Mouse (Mus musculus) lung, embryonic 16.5 days (tissue): ENCODE measurements at regions not wholly inside any gene's neighbourhood (a gene's known extent, or its start where the extent isn't known, plus 50 kb on each side); places are given as distances from the start of the nearest gene placed in this dataset.
A peak's percentile ranks its signal among the peaks of the same experiment; 100 is the strongest.

Source experiments
- ATAC-seq: fragments of 200-750 bp; cut with Nextera tagmentation; 2 replicates; pipeline ENCODE4 v1.8.0; 2017; ENCODE audit warnings: low read depth, mild to moderate bottlenecking, moderate library complexity
- H3K27ac ChIP-seq: fragments of 300-500 bp; sonication (generic); 2 replicates; pipeline ENCODE4 v1.5.1; 2014; ENCODE audit warnings: mild to moderate bottlenecking, control low read depth, low read length
- H3K27me3 ChIP-seq: fragments of 300-500 bp; sonication (generic); 2 replicates; pipeline ENCODE4 v1.6.1; 2014; ENCODE audit warnings: low read depth, low read length, mixed read lengths; ENCODE audit not compliant: control insufficient read depth, insufficient read depth
- H3K36me3 ChIP-seq: fragments of 300-500 bp; sonication (generic); 2 replicates; pipeline ENCODE4 v1.6.1; 2014; ENCODE audit warnings: low read length; ENCODE audit not compliant: control insufficient read depth, insufficient read depth
- H3K4me1 ChIP-seq: fragments of 300-500 bp; sonication (generic); replicated peaks from 2 replicates; pipeline ENCODE4 v1.6.1; 2014; ENCODE audit warnings: low read length, mixed read lengths; ENCODE audit not compliant: control insufficient read depth, insufficient read depth
- H3K4me2 ChIP-seq: fragments of 300-500 bp; sonication (generic); 2 replicates; pipeline ENCODE4 v1.6.1; 2014; ENCODE audit warnings: low read depth, low read length, control low read depth
- H3K4me3 ChIP-seq: fragments of 300-500 bp; sonication (generic); 2 replicates; pipeline ENCODE4 v1.5.1; 2014; ENCODE audit warnings: mild to moderate bottlenecking, low read length, control low read depth
- H3K9ac ChIP-seq: fragments of 300-500 bp; sonication (generic); 2 replicates; pipeline ENCODE4 v1.6.1; 2014; ENCODE audit warnings: low read length, control low read depth
- H3K9me3 ChIP-seq: fragments of 300-500 bp; sonication (generic); 2 replicates; pipeline ENCODE4 v1.6.1; 2016; ENCODE audit warnings: low read length; ENCODE audit not compliant: control insufficient read depth
- WGBS: fragments of 180-500 bp; shearing (Covaris S2); extraction: QIAGEN DNeasy Blood & Tissue Kit; methylation state at CpG from one replicate; pipeline ENCODE4 v1.1.7; 2014; 5-methylcytosine and 5-hydroxymethylcytosine counted together

- Histone ChIP-seq H3K27ac (no peak overlapping the region), H3K4me3 (no peak overlapping the region), H3K9me3 (no peaks in the 10 kb centered on the region), H3K9ac (no peak overlapping the region), H3K4me1 (no peaks in the 10 kb centered on the region; the same call in 1 of the 2 replicates), H3K4me2 (no peak overlapping the region), H3K36me3 (no peaks in the 10 kb centered on the region), H3K27me3 (no peaks in the 10 kb centered on the region)
- 77% methylated on average over 4 of the region's 4 CpGs for WGBS
- no peak for ATAC-seq
Observed at GRCm38 (mm10) chrX:11747386-11748121, 412.6 kb downstream of the Bcor start.

- Histone ChIP-seq H3K4me3 (no peak overlapping the region), H3K27me3 (no peaks in the 10 kb centered on the region), H3K4me2 (no peak overlapping the region), H3K9me3 (no peaks in the 10 kb centered on the region), H3K4me1 (peaks cover 5% of the 10 kb centered on the region), H3K27ac (no peak overlapping the region), H3K9ac (no peak overlapping the region), H3K36me3 (no peaks in the 10 kb centered on the region)
- WGBS, result 47% methylated on average over 4 of the region's 4 CpGs
- no peak for ATAC-seq
Observed at GRCm38 (mm10) chrX:11748278-11748677, 411.9 kb downstream of the Bcor start.

- ATAC-seq, result peak; percentile 28; the same call in 1 of the 2 replicates
- Histone ChIP-seq H3K9ac (no peak overlapping the region), H3K4me3 (no peak overlapping the region), H3K27ac (no peak overlapping the region), H3K4me2 (no peak overlapping the region), H3K4me1 (peaks cover 8% of the 10 kb centered on the region), H3K27me3 (no peaks in the 10 kb centered on the region), H3K9me3 (no peaks in the 10 kb centered on the region), H3K36me3 (no peaks in the 10 kb centered on the region)
- 58% methylated on average over 5 of the region's 5 CpGs for WGBS
Observed at GRCm38 (mm10) chrX:11752513-11752912, 407.6 kb downstream of the Bcor start.

GRCm38 (mm10) chrX:11752973-11753590, 407.1 kb downstream of the Bcor start:
- Histone ChIP-seq H3K9me3 (no peaks in the 10 kb centered on the region), H3K27me3 (no peaks in the 10 kb centered on the region), H3K4me1 (peaks cover 8% of the 10 kb centered on the region), H3K9ac (no peak overlapping the region), H3K4me2 (no peak overlapping the region), H3K36me3 (no peaks in the 10 kb centered on the region), H3K27ac (peak overlapping the region; percentile 17; the same call in 1 of the 2 replicates), H3K4me3 (no peak overlapping the region)
- peak; percentile 17; the same call in 1 of the 2 replicates for ATAC-seq
- 14% methylated on average over 13 of the region's 13 CpGs for WGBS

GRCm38 (mm10) chrX:11755046-11755445, 405.1 kb downstream of the Bcor start:
- H3K4me2 ChIP-seq, result no peak overlapping the region
- WGBS, result 91% methylated on average over 2 of the region's 2 CpGs
- no peaks in the 10 kb centered on the region for H3K27me3 ChIP-seq
- no peaks in the 10 kb centered on the region for H3K9me3 ChIP-seq
- H3K9ac ChIP-seq, result no peak overlapping the region
- no peak overlapping the region for H3K4me3 ChIP-seq
- H3K4me1 ChIP-seq, result peaks cover 8% of the 10 kb centered on the region
- H3K27ac ChIP-seq, result no peak overlapping the region
- no peaks in the 10 kb centered on the region for H3K36me3 ChIP-seq
- no peak for ATAC-seq

- H3K27ac ChIP-seq, result no peak overlapping the region
- H3K36me3 ChIP-seq, result no peaks in the 10 kb centered on the region
- H3K4me3 ChIP-seq, result no peak overlapping the region
- WGBS, result 51% methylated on average over 17 of the region's 17 CpGs
- H3K4me2 ChIP-seq, result no peak overlapping the region
- no peaks in the 10 kb centered on the region for H3K9me3 ChIP-seq
- no peaks in the 10 kb centered on the region for H3K4me1 ChIP-seq
- no peaks in the 10 kb centered on the region for H3K27me3 ChIP-seq
- no peak overlapping the region for H3K9ac ChIP-seq
- ATAC-seq, result no peak
Observed at GRCm38 (mm10) chrX:11763351-11764082, 396.6 kb downstream of the Bcor start.

- H3K27ac ChIP-seq, result no peak overlapping the region
- WGBS, result 62% methylated on average over 6 of the region's 6 CpGs
- H3K27me3 ChIP-seq, result no peaks in the 10 kb centered on the region
- no peak overlapping the region for H3K4me3 ChIP-seq
- H3K4me2 ChIP-seq, result no peak overlapping the region
- no peak overlapping the region for H3K9ac ChIP-seq
- H3K36me3 ChIP-seq, result no peaks in the 10 kb centered on the region
- no peaks in the 10 kb centered on the region for H3K4me1 ChIP-seq
- H3K9me3 ChIP-seq, result no peaks in the 10 kb centered on the region
- ATAC-seq, result no peak
Observed at GRCm38 (mm10) chrX:11776236-11776899, 383.8 kb downstream of the Bcor start.

GRCm38 (mm10) chrX:11795010-11795409, 365.1 kb downstream of the Bcor start:
- 54% methylated on average over 6 of the region's 6 CpGs for WGBS
- no peaks in the 10 kb centered on the region for H3K36me3 ChIP-seq
- no peaks in the 10 kb centered on the region; the same call in 1 of the 2 replicates for H3K27me3 ChIP-seq
- H3K4me2 ChIP-seq, result no peak overlapping the region
- peaks cover 5% of the 10 kb centered on the region; the same call in 1 of the 2 replicates for H3K4me1 ChIP-seq
- H3K9ac ChIP-seq, result no peak overlapping the region
- H3K27ac ChIP-seq, result peak overlapping the region; percentile 66
- no peak overlapping the region for H3K4me3 ChIP-seq
- H3K9me3 ChIP-seq, result no peaks in the 10 kb centered on the region
- ATAC-seq, result peak; percentile 77

- 17% methylated on average over 10 of the region's 11 CpGs for WGBS
- Histone ChIP-seq H3K4me3 (no peak overlapping the region), H3K27me3 (no peaks in the 10 kb centered on the region), H3K9me3 (no peaks in the 10 kb centered on the region), H3K27ac (0 out of 2 replicates have a peak overlapping the region, but pooled peaks have one; percentile 21), H3K9ac (no peak overlapping the region), H3K4me1 (peaks cover 12% of the 10 kb centered on the region), H3K4me2 (no peak overlapping the region), H3K36me3 (no peaks in the 10 kb centered on the region)
- ATAC-seq, result 0 out of 2 replicates have a peak, but pooled peaks have one; percentile 27
Observed at GRCm38 (mm10) chrX:11797870-11798269, 362.3 kb downstream of the Bcor start.
